Mouse (Mus musculus) CH12.LX (cell line): ENCODE data around the gene Isg20l2. TPM values are rescaled to one million over a fixed set of nuclear protein-coding genes. Genes with fewer than 3 reads are reported as not detected.

Experiments
- DNase-seq: peaks from one replicate; pipeline ENCODE4 v3.0.0-alpha.2; 2013; ENCODE audit errors: extremely low read depth
- H3K27ac ChIP-seq: 2 replicates; pipeline ENCODE4 v1.5.1; 2012; ENCODE audit warnings: low read depth, mild to moderate bottlenecking, control low read depth, moderate library complexity; ENCODE audit not compliant: insufficient read depth
- H3K27me3 ChIP-seq: replicated peaks from 2 replicates; pipeline ENCODE3; 2012; ENCODE audit warnings: inconsistent platforms
- H3K36me3 ChIP-seq, 2 experiments: replicated peaks in 1 of 2; 2 replicates each; pipeline versions ENCODE3 to v1.6.1; 2012; ENCODE audit warnings: inconsistent platforms in 1 of 2, low read length in 1 of 2, mild to moderate bottlenecking in 1 of 2, mixed read lengths in 1 of 2, moderate library complexity in 1 of 2; ENCODE audit not compliant: control insufficient read depth in 1 of 2, insufficient read depth in 1 of 2
- H3K4me1 ChIP-seq, 2 experiments: 2 replicates each; pipeline ENCODE4 v1.6.1; 2012; ENCODE audit warnings: inconsistent platforms in 1 of 2, moderate library complexity in 1 of 2; ENCODE audit not compliant: insufficient read depth in 2 of 2, control insufficient read depth in 1 of 2
- H3K4me2 ChIP-seq: 2 replicates; pipeline ENCODE4 v1.6.1; 2012; ENCODE audit warnings: low read depth, mild to moderate bottlenecking, control low read depth; ENCODE audit not compliant: poor library complexity, insufficient read depth, severe bottlenecking
- H3K4me3 ChIP-seq, 3 experiments: fragments of 150-350 bp in 1 of 3; sonication (generic) in 1 of 3; replicated peaks in 1 of 3; 2 replicates each; pipeline versions ENCODE3 to v1.5.1; 2011 to 2012; ENCODE audit warnings: low read depth in 2 of 3, low read length in 2 of 3, mild to moderate bottlenecking in 2 of 3, moderate library complexity in 2 of 3, control low read depth in 1 of 3, improper control_type of control experiment in 1 of 3, inconsistent platforms in 1 of 3, mixed read lengths in 1 of 3; ENCODE audit not compliant: poor library complexity in 1 of 3
- H3K79me2 ChIP-seq: replicated peaks from 2 replicates; pipeline ENCODE4 v1.6.1; 2012; ENCODE audit warnings: mild to moderate bottlenecking, moderate library complexity; ENCODE audit not compliant: control insufficient read depth, poor library complexity, insufficient read depth, severe bottlenecking; ENCODE audit errors: extremely low read depth
- H3K9ac ChIP-seq: 2 replicates; pipeline ENCODE4 v1.6.1; 2012; ENCODE audit warnings: low read depth, mild to moderate bottlenecking, control low read depth, moderate library complexity; ENCODE audit not compliant: insufficient read depth
- H3K9me3 ChIP-seq: replicated peaks from 2 replicates; pipeline ENCODE3; 2012; ENCODE audit warnings: low read length, inconsistent platforms, mixed read lengths
- BHLHE40 ChIP-seq: IDR thresholded peaks from 2 replicates; pipeline ENCODE4 v1.6.1; 2011; ENCODE audit warnings: mild to moderate bottlenecking, low read depth, low read length, improper control_type of control experiment
- CHD1 ChIP-seq: IDR thresholded peaks from 2 replicates; pipeline ENCODE4 v1.6.1; 2012; ENCODE audit warnings: low read depth, low read length, improper control_type of control experiment, inconsistent platforms
- CTCF ChIP-seq, 2 experiments: IDR thresholded peaks in 1 of 2; conservative IDR thresholded peaks in 1 of 2; 2 replicates each; pipeline ENCODE4 v1.5.1; 2011 to 2012; ENCODE audit warnings: low read depth in 2 of 2, low read length in 2 of 2, improper control_type of control experiment in 1 of 2, inconsistent platforms in 1 of 2, mild to moderate bottlenecking in 1 of 2, moderate library complexity in 1 of 2
- E2F4 ChIP-seq: IDR thresholded peaks from 2 replicates; pipeline ENCODE4 v1.6.1; 2011; ENCODE audit warnings: low read depth, low read length, improper control_type of control experiment; ENCODE audit not compliant: insufficient replicate concordance
- ELF1 ChIP-seq: IDR thresholded peaks from 2 replicates; pipeline ENCODE4 v1.6.1; 2014; ENCODE audit warnings: low read depth, mild to moderate bottlenecking, inconsistent platforms, low read length, improper control_type of control experiment
- EP300 ChIP-seq: IDR thresholded peaks from 2 replicates; pipeline ENCODE4 v1.6.1; 2011; ENCODE audit warnings: low read length, improper control_type of control experiment
- GABPA ChIP-seq: IDR thresholded peaks from 2 replicates; pipeline ENCODE4 v1.6.1; 2012; ENCODE audit warnings: low read depth, low read length, improper control_type of control experiment, inconsistent platforms; ENCODE audit not compliant: insufficient replicate concordance
- HCFC1 ChIP-seq: IDR thresholded peaks from 2 replicates; pipeline ENCODE4 v1.6.1; 2012; ENCODE audit warnings: low read depth, mild to moderate bottlenecking, inconsistent platforms, low read length, improper control_type of control experiment
- KAT2A ChIP-seq: IDR thresholded peaks from 2 replicates; pipeline ENCODE4 v1.6.1; 2012; ENCODE audit warnings: low read length, improper control_type of control experiment, inconsistent platforms; ENCODE audit not compliant: insufficient replicate concordance
- MAFK ChIP-seq: IDR thresholded peaks from 2 replicates; pipeline ENCODE4 v1.6.1; 2011; ENCODE audit warnings: low read length, improper control_type of control experiment; ENCODE audit not compliant: insufficient replicate concordance
- MAZ ChIP-seq: IDR thresholded peaks from 2 replicates; pipeline ENCODE4 v1.6.1; 2012; ENCODE audit warnings: low read depth, mild to moderate bottlenecking, inconsistent platforms, low read length, improper control_type of control experiment, moderate library complexity
- MEF2A ChIP-seq: IDR thresholded peaks from 2 replicates; pipeline ENCODE4 v1.6.1; 2014; ENCODE audit warnings: low read depth, mild to moderate bottlenecking, inconsistent platforms, low read length, improper control_type of control experiment, borderline replicate concordance
- MXI1 ChIP-seq: IDR thresholded peaks from 2 replicates; pipeline ENCODE4 v1.6.1; 2011; ENCODE audit warnings: mild to moderate bottlenecking, low read depth, low read length, improper control_type of control experiment
- NELFE ChIP-seq: IDR thresholded peaks from 2 replicates; pipeline ENCODE4 v1.6.1; 2011; ENCODE audit warnings: low read depth, low read length, improper control_type of control experiment
- NRF1 ChIP-seq: IDR thresholded peaks from 2 replicates; pipeline ENCODE4 v1.6.1; 2014; ENCODE audit warnings: low read depth, mild to moderate bottlenecking, inconsistent platforms, low read length, improper control_type of control experiment, moderate library complexity
- PAX5 ChIP-seq: IDR thresholded peaks from 2 replicates; pipeline ENCODE4 v1.6.1; 2012; ENCODE audit warnings: low read length, inconsistent platforms, mixed read lengths
- POLR2A ChIP-seq: IDR thresholded peaks from 2 replicates; pipeline ENCODE4 v1.6.1; 2011; ENCODE audit warnings: low read depth, mild to moderate bottlenecking, improper control_type of control experiment, low read length
- POLR2AphosphoS2 ChIP-seq: IDR thresholded peaks from 2 replicates; pipeline ENCODE4 v1.6.1; 2011; ENCODE audit warnings: low read depth, low read length, improper control_type of control experiment
- RAD21 ChIP-seq: IDR thresholded peaks from 2 replicates; pipeline ENCODE4 v1.6.1; 2011; ENCODE audit warnings: low read depth, mild to moderate bottlenecking, low read length, improper control_type of control experiment, moderate library complexity
- SMC3 ChIP-seq: IDR thresholded peaks from 2 replicates; pipeline ENCODE4 v1.6.1; 2011; ENCODE audit warnings: low read depth, low read length, improper control_type of control experiment
- TBP ChIP-seq: conservative IDR thresholded peaks from 2 replicates; pipeline ENCODE4 v1.6.1; 2011; ENCODE audit warnings: low read depth, low read length, improper control_type of control experiment
- TCF12 ChIP-seq: IDR thresholded peaks from 2 replicates; pipeline ENCODE4 v1.6.1; 2014; ENCODE audit warnings: low read depth, mild to moderate bottlenecking, inconsistent platforms, low read length, improper control_type of control experiment
- UBTF ChIP-seq: IDR thresholded peaks from 2 replicates; pipeline ENCODE4 v1.6.1; 2012; ENCODE audit warnings: low read depth, mild to moderate bottlenecking, inconsistent platforms, low read length, improper control_type of control experiment, moderate library complexity
- USF2 ChIP-seq: conservative IDR thresholded peaks from 2 replicates; pipeline ENCODE4 v1.6.1; 2011; ENCODE audit warnings: low read depth, low read length, improper control_type of control experiment
- ZC3H11A ChIP-seq: IDR thresholded peaks from 2 replicates; pipeline ENCODE4 v1.6.1; 2012; ENCODE audit warnings: low read depth, mild to moderate bottlenecking, inconsistent platforms, low read length, improper control_type of control experiment
- ZKSCAN1 ChIP-seq: IDR thresholded peaks from 2 replicates; pipeline ENCODE4 v1.6.1; 2012; ENCODE audit warnings: low read depth, inconsistent platforms, low read length, improper control_type of control experiment, borderline replicate concordance
- ZMIZ1 ChIP-seq: IDR thresholded peaks from 2 replicates; pipeline ENCODE4 v1.6.1; 2012; ENCODE audit warnings: low read depth, mild to moderate bottlenecking, inconsistent platforms, low read length, improper control_type of control experiment
- ZNF384 ChIP-seq: IDR thresholded peaks from 2 replicates; pipeline ENCODE4 v1.6.1; 2012; ENCODE audit warnings: low read depth, low read length, improper control_type of control experiment, inconsistent platforms
- dilution Hi-C: fragments of 300-500 bp; cut with MboI; formaldehyde crosslinking; loops from 2 replicates; pipeline ENCODE4 v1.14.3; 2020; ENCODE audit warnings: low sequenced_read_pairs; ENCODE audit not compliant: extremely low pct_unique_long_range_greater_than_20kb, extremely low pct_ligation_motif_present
- in situ Hi-C: fragments of 300-500 bp; cut with MboI; formaldehyde crosslinking; loops from 3 replicates; pipeline ENCODE4 v1.14.3; 2019; ENCODE audit warnings: low sequenced_read_pairs, low pct_ligation_motif_present, low pct_unique_long_range_greater_than_20kb, mixed read lengths
- polyA plus RNA-seq: library from polyadenylated mRNA; unstranded; fragments of >175 nt; gene quantifications from 2 replicates; pipeline ENCODE4 v1.2.1, GENCODE M21; 2012; ENCODE audit warnings: low read depth; ENCODE audit not compliant: insufficient read length
- total RNA-seq, 2 experiments: library from RNA; depleted of rRNA; stranded (reverse); fragments of 300-350 nt in 1 of 2; fragments of >200 nt in 1 of 2; gene quantifications; 2 replicates each; pipeline ENCODE4 v1.2.3; 2012 to 2014

The Isg20l2 gene
- total and polyA plus RNA-seq, 3 experiments, result 40.8 to 68.8 (median 45.0) TPM

GRCm38 (mm10) chr3:87885281-87886003, 44.7 kb upstream of the Isg20l2 start, which contains the start of gene Prcc (continued):
- TF ChIP-seq CHD1, result no peak
- peak; percentile 100 for TF ChIP-seq KAT2A
- no peak for TF ChIP-seq ZKSCAN1
- no peak for TF ChIP-seq MAFK
- TF ChIP-seq NRF1, result peak; percentile 74
- peak; percentile 100 for TF ChIP-seq UBTF
- TF ChIP-seq NELFE, result peak; percentile 14; the same call in 1 of the 2 replicates
- 0 out of 2 replicates have a peak, but pooled peaks have one; percentile 11 for TF ChIP-seq MEF2A
- TF ChIP-seq ZMIZ1, result peak; percentile 80; the same call in 1 of the 2 replicates
- TF ChIP-seq USF2, result no peak
- TF ChIP-seq SMC3, result no peak
- TF ChIP-seq POLR2A, result peak; percentile 61
- peak; percentile 56; the same call in 1 of the 2 replicates for TF ChIP-seq TCF12
- TF ChIP-seq GABPA, result peak; percentile 97; the same call in 1 of the 2 replicates
- TF ChIP-seq EP300, result no peak
- TF ChIP-seq MAZ, result peak; percentile 13; the same call in 1 of the 2 replicates
- no peak for TF ChIP-seq CTCF (conservative IDR thresholded peaks at IDR 0.05 in 1 of 2, IDR thresholded peaks at IDR 0.05 in 1 of 2; ENCODE audit: low read depth in 2 of 2, low read length in 2 of 2)
- peak; percentile 77; the same call in 1 of the 2 replicates for TF ChIP-seq MXI1
- no peak for TF ChIP-seq RAD21
- no peak for TF ChIP-seq E2F4

GRCm38 (mm10) chr3:87886004-87886365, 44.1 kb upstream of the Isg20l2 start:
- DNase-seq, result no peak
- Histone ChIP-seq H3K79me2 (peaks cover 34% of the 10 kb centered on the region), H3K4me3 (peak overlapping the region; percentile 86 to 95 (median 95)), H3K27me3 (no peaks in the 10 kb centered on the region), H3K4me2 (peak overlapping the region; percentile 34; the same call in 1 of the 2 replicates), H3K27ac (no peak overlapping the region), H3K4me1 (peaks cover 10 to 26% of the 10 kb centered on the region in 2 experiments), H3K9ac (peak overlapping the region; percentile 10; the same call in 1 of the 2 replicates), H3K36me3 (peaks cover 5 to 16% of the 10 kb centered on the region in 2 experiments), H3K9me3 (peaks cover 5% of the 10 kb centered on the region)
- dilution Hi-C loops (no loop called here), in situ Hi-C loops (no loop called here)
- TF ChIP-seq TBP, result no peak
- TF ChIP-seq MAFK, result no peak
- TF ChIP-seq ELF1, result no peak
- TF ChIP-seq ZC3H11A, result no peak
- TF ChIP-seq PAX5, result no peak
- no peak for TF ChIP-seq BHLHE40
- TF ChIP-seq POLR2AphosphoS2, result no peak
- TF ChIP-seq NELFE, result 0 out of 2 replicates have a peak, but pooled peaks have one; percentile 11
- no peak for TF ChIP-seq HCFC1
- TF ChIP-seq RAD21, result no peak
- no peak for TF ChIP-seq KAT2A
- peak; percentile 24; the same call in 1 of the 2 replicates for TF ChIP-seq ZNF384
